Mouse (Mus musculus) fat pad, adult 2 months (tissue): ENCODE data around the gene Chst14.

Source experiments
- DNase-seq: peaks from one replicate; pipeline ENCODE4 v3.0.0-alpha.2; 2011; ENCODE audit warnings: low read depth, low spot score; ENCODE audit errors: extremely low read depth

Gene Chst14

GRCm38 (mm10) chr2:118963007-118963675, 36.8 kb downstream of the Chst14 start:
- no peak for DNase-seq

- DNase-seq: no peak
These were observed 37.3 kb downstream of the Chst14 start for GRCm38 (mm10) chr2:118963676-118964012.

GRCm38 (mm10) chr2:118969585-118970147, 43.4 kb downstream of the Chst14 start:
- DNase-seq: no peak

- no peak for DNase-seq
These were observed 45.8 kb downstream of the Chst14 start for GRCm38 (mm10) chr2:118972048-118972447.

- no peak for DNase-seq
These were observed 46.5 kb downstream of the Chst14 start for GRCm38 (mm10) chr2:118972687-118973376.

GRCm38 (mm10) chr2:118975855-118976254, 49.6 kb downstream of the Chst14 start:
- no peak for DNase-seq

- DNase-seq: no peak
These were observed 50.1 kb downstream of the Chst14 start for GRCm38 (mm10) chr2:118976282-118976929.

- DNase-seq: no peak
These were observed 50.6 kb downstream of the Chst14 start for GRCm38 (mm10) chr2:118976941-118977340.

- no peak for DNase-seq
These were observed 51.8 kb downstream of the Chst14 start for GRCm38 (mm10) chr2:118978064-118978463.
